Mouse (Mus musculus): ENCODE data around the gene Gsdme. TPM values are rescaled to one million over a fixed set of nuclear protein-coding genes. Genes with fewer than 3 reads are reported as not detected.

Gene Gsdme
- polyA plus RNA-seq, 2 experiments = 4.7 to 34.3 TPM

DNA sequence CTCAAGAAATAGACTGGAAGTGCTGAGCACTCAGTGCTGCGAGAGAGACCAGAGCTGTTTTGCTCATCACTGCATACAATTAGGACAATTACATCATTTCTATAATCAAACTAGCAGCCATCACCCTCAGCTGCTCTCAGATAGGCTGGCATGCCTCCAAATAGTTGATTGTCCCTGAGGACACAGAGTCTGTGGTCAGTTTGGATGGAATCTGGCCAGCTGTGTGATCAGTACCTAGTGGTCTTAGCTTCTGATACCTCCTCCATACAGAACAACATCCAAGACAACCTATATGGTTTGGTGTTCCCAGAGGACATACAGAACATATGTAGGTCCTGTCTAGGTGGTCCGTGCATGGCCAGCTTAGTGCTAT lies 48.3 kb downstream of the Gsdme start:
- no peaks in the 10 kb centered on the region for H3K9me3 ChIP-seq (ENCODE audit: control insufficient read depth, low read length)
- no peaks in the 10 kb centered on the region for H3K27me3 ChIP-seq (ENCODE audit: control insufficient read depth, insufficient read depth, low read length)
- H3K4me2 ChIP-seq (replicated peaks; ENCODE audit: low read depth, low read length, severe bottlenecking) = no peak overlapping the region
- WGBS = 75% methylated on average over 2 of the region's 2 CpGs
- H3K4me3 ChIP-seq (replicated peaks; ENCODE audit: low read length) = no peak overlapping the region
- no peaks in the 10 kb centered on the region for H3K36me3 ChIP-seq (ENCODE audit: control insufficient read depth, insufficient read depth, low read length)
- DNase-seq (ENCODE audit: low spot score) (no peak), ATAC-seq (ENCODE audit: low FRiP score, low read depth) (no peak)
- no peak overlapping the region for H3K27ac ChIP-seq (replicated peaks; ENCODE audit: low read depth, low read length)
- H3K4me1 ChIP-seq (ENCODE audit: control insufficient read depth, insufficient read depth, low read length) = no peaks in the 10 kb centered on the region
- no peak for TF ChIP-seq POLR2A (IDR thresholded peaks at IDR 0.05; ENCODE audit: borderline replicate concordance, extremely low read depth, insufficient read depth, insufficient read length)
- H3K9ac ChIP-seq (ENCODE audit: low read depth, low read length, severe bottlenecking) = no peak overlapping the region

DNA sequence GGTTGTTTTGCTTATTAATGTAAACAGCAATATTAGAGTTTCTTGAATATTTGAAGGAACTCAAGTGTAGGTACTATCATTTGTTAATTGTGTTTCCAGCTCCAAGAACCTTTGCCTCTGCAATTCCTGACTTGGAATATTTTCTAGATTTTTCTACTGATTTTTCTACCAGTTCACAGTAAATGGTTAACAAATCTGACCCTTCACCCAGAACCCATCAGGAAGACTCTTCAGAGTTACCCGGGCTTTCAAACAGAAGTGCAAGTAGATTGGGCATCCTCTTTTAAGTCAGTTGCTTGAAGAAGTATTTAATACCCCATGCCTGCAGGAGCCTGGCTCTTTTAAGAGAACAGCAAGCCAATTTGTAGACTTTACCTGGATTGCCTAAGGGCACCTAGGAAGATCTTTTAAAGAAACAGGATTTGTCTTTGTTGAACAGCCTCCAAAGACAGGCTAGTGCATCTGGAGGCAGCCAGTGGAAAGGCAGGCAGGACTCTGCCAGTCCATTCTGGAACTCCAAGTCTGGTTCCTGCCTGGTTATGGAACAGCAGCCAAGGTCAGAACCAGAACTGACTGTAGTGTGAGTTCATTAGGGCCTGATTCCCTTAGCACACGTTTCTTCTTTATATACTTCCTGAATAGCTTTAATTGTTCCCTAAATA lies 48.8 kb downstream of the Gsdme start:
- no peak overlapping the region for H3K4me2 ChIP-seq (replicated peaks; ENCODE audit: low read depth, low read length, severe bottlenecking)
- no peaks in the 10 kb centered on the region for H3K4me1 ChIP-seq (ENCODE audit: control insufficient read depth, insufficient read depth, low read length)
- H3K4me3 ChIP-seq (replicated peaks; ENCODE audit: low read length) = no peak overlapping the region
- H3K27me3 ChIP-seq (ENCODE audit: control insufficient read depth, insufficient read depth, low read length) = no peaks in the 10 kb centered on the region
- H3K9me3 ChIP-seq (ENCODE audit: control insufficient read depth, low read length) = no peaks in the 10 kb centered on the region
- no peak for TF ChIP-seq POLR2A (IDR thresholded peaks at IDR 0.05; ENCODE audit: borderline replicate concordance, extremely low read depth, insufficient read depth, insufficient read length)
- H3K9ac ChIP-seq (ENCODE audit: low read depth, low read length, severe bottlenecking) = no peak overlapping the region
- ATAC-seq (ENCODE audit: low FRiP score, low read depth) = no peak
- H3K27ac ChIP-seq (replicated peaks; ENCODE audit: low read depth, low read length) = no peak overlapping the region
- 32% methylated on average over 2 of the region's 2 CpGs for WGBS
- H3K36me3 ChIP-seq (ENCODE audit: control insufficient read depth, insufficient read depth, low read length) = no peaks in the 10 kb centered on the region
- no peak for DNase-seq (ENCODE audit: low spot score)

DNA sequence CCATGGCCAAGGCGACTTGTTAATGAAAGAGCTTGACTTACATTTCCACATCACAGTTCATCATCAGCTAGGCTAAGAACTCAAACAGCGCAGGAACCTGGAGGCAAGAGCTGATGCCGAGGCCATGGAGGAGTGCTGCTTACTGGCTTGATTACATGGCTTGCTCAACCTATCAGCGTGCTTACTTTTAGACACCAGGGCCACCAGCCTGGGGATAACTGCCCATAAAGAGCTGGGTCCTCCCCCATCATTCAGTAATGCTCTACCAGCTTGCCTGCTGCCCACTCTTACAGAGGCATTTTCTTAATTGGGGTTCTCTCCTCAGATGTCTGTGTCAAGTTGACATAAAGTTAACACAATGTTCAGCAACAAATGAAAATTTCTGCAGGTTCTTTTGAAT lies 58.6 kb downstream of the Gsdme start:
- Histone ChIP-seq H3K4me3 (replicated peaks; ENCODE audit: low read length) (no peak overlapping the region), H3K36me3 (ENCODE audit: control insufficient read depth, insufficient read depth, low read length) (peaks cover 3% of the 10 kb centered on the region; the same call in 1 of the 2 replicates), H3K27me3 (ENCODE audit: control insufficient read depth, insufficient read depth, low read length) (no peaks in the 10 kb centered on the region), H3K9me3 (ENCODE audit: control insufficient read depth, low read length) (no peaks in the 10 kb centered on the region), H3K9ac (ENCODE audit: low read depth, low read length, severe bottlenecking) (no peak overlapping the region), H3K4me2 (replicated peaks; ENCODE audit: low read depth, low read length, severe bottlenecking) (no peak overlapping the region), H3K4me1 (ENCODE audit: control insufficient read depth, insufficient read depth, low read length) (peaks cover 12% of the 10 kb centered on the region), H3K27ac (replicated peaks; ENCODE audit: low read depth, low read length) (no peak overlapping the region)
- ATAC-seq (ENCODE audit: low FRiP score, low read depth) = no peak
- no peak for TF ChIP-seq POLR2A (IDR thresholded peaks at IDR 0.05; ENCODE audit: borderline replicate concordance, extremely low read depth, insufficient read depth, insufficient read length)
- WGBS = 72% methylated on average over 4 of the region's 4 CpGs
- no peak for DNase-seq (ENCODE audit: low spot score)

DNA sequence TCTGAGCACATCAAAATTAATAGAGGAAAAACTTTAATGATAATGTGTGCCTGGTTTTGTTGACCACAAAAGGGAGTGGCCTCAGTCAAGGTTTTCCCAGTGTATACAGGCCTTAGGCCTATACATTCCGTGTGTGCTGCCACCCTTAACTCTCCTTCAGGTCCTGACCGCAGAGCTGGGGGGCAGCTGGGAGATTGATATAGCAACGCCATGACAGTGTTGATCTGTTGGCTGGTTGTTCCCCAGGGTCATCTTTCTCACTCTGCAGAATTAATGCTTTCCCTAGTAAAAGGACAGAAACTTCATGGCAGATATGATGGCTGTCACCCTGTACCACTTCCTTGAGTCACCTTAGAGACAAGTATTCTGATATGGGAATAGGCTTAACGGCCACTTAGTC lies 59.3 kb downstream of the Gsdme start:
- H3K4me1 ChIP-seq (ENCODE audit: control insufficient read depth, insufficient read depth, low read length) = peaks cover 12% of the 10 kb centered on the region
- H3K36me3 ChIP-seq (ENCODE audit: control insufficient read depth, insufficient read depth, low read length) = peaks cover 3% of the 10 kb centered on the region; the same call in 1 of the 2 replicates
- no peak for TF ChIP-seq POLR2A (IDR thresholded peaks at IDR 0.05; ENCODE audit: borderline replicate concordance, extremely low read depth, insufficient read depth, insufficient read length)
- H3K27ac ChIP-seq (replicated peaks; ENCODE audit: low read depth, low read length) = no peak overlapping the region; the same call in 1 of the 2 replicates
- no peaks in the 10 kb centered on the region for H3K27me3 ChIP-seq (ENCODE audit: control insufficient read depth, insufficient read depth, low read length)
- H3K9me3 ChIP-seq (ENCODE audit: control insufficient read depth, low read length) = no peaks in the 10 kb centered on the region
- no peak overlapping the region for H3K4me2 ChIP-seq (replicated peaks; ENCODE audit: low read depth, low read length, severe bottlenecking)
- 89% methylated on average over 4 of the region's 4 CpGs for WGBS
- DNase-seq (ENCODE audit: low spot score) (no peak), ATAC-seq (ENCODE audit: low FRiP score, low read depth) (no peak)
- no peak overlapping the region for H3K4me3 ChIP-seq (replicated peaks; ENCODE audit: low read length)
- H3K9ac ChIP-seq (ENCODE audit: low read depth, low read length, severe bottlenecking) = no peak overlapping the region

DNA sequence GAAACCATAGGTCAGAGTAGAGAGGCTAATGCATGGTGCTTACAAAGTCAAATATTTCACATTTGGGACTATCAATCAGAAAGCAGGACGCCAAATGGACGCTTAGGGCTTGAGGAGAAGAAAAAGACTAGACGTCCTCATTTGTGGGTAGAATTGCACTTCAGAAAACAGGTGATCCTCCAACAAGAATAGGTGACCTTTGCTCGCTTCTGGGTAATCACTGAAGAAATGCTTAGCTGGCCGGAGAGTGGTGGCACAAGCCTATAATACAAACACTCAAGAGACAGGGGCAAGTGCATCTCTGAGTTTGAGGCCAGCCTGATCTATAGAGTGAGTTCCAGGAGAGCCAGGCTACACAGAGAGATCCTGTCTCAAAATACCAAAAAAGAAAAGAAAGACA lies 69.8 kb downstream of the Gsdme start:
- H3K36me3 ChIP-seq (ENCODE audit: control insufficient read depth, insufficient read depth, low read length) = peaks cover 20% of the 10 kb centered on the region
- ATAC-seq (ENCODE audit: low FRiP score, low read depth) = no peak
- H3K9ac ChIP-seq (ENCODE audit: low read depth, low read length, severe bottlenecking) = no peak overlapping the region
- 0 out of 2 replicates have a peak, but pooled peaks cover 4% of the 10 kb centered on the region for H3K4me1 ChIP-seq (ENCODE audit: control insufficient read depth, insufficient read depth, low read length)
- H3K4me2 ChIP-seq (replicated peaks; ENCODE audit: low read depth, low read length, severe bottlenecking) = no peak overlapping the region
- no peaks in the 10 kb centered on the region for H3K27me3 ChIP-seq (ENCODE audit: control insufficient read depth, insufficient read depth, low read length)
- no peak for TF ChIP-seq POLR2A (IDR thresholded peaks at IDR 0.05; ENCODE audit: borderline replicate concordance, extremely low read depth, insufficient read depth, insufficient read length)
- DNase-seq (ENCODE audit: low spot score) = no peak
- no peak overlapping the region for H3K27ac ChIP-seq (replicated peaks; ENCODE audit: low read depth, low read length)
- WGBS = 87% methylated on average over 5 of the region's 5 CpGs
- no peaks in the 10 kb centered on the region for H3K9me3 ChIP-seq (ENCODE audit: control insufficient read depth, low read length)
- H3K4me3 ChIP-seq (replicated peaks; ENCODE audit: low read length) = no peak overlapping the region
